Mouse (Mus musculus) adrenal gland, postnatal 25 days (tissue): ENCODE results near the gene Efna2. TPM values are rescaled to one million over a fixed set of nuclear protein-coding genes. Genes with fewer than 3 reads are reported as not detected.
A peak's percentile ranks its signal among the peaks of the same experiment; 100 is the strongest.

ENCODE experiments used
- DNase-seq: peaks from one replicate; pipeline ENCODE4 v3.0.0; 2021; ENCODE audit warnings: mixed read lengths
- long read RNA-seq: library from polyadenylated mRNA; stranded (forward); transcript quantifications from one replicate; pipeline ENCODE4 v2.0.0, GENCODE M21; 2021
- total RNA-seq: library from RNA; stranded (reverse); gene quantifications from 2 replicates; pipeline ENCODE4 v1.2.3, GENCODE M21; 2021

The Efna2 gene
- total RNA-seq, result 2.7 and 5.2 TPM in 2 replicates
- long read RNA-seq, transcript Efna2-201 (4 exons, 2,131 nt), result major isoform, 5 of 6 reads
- long read RNA-seq, partial matches to known transcripts, result 1 of 6 reads
- long read RNA-seq, other reads (novel, unspliced or antisense), result 0 of 6 reads

DNA sequence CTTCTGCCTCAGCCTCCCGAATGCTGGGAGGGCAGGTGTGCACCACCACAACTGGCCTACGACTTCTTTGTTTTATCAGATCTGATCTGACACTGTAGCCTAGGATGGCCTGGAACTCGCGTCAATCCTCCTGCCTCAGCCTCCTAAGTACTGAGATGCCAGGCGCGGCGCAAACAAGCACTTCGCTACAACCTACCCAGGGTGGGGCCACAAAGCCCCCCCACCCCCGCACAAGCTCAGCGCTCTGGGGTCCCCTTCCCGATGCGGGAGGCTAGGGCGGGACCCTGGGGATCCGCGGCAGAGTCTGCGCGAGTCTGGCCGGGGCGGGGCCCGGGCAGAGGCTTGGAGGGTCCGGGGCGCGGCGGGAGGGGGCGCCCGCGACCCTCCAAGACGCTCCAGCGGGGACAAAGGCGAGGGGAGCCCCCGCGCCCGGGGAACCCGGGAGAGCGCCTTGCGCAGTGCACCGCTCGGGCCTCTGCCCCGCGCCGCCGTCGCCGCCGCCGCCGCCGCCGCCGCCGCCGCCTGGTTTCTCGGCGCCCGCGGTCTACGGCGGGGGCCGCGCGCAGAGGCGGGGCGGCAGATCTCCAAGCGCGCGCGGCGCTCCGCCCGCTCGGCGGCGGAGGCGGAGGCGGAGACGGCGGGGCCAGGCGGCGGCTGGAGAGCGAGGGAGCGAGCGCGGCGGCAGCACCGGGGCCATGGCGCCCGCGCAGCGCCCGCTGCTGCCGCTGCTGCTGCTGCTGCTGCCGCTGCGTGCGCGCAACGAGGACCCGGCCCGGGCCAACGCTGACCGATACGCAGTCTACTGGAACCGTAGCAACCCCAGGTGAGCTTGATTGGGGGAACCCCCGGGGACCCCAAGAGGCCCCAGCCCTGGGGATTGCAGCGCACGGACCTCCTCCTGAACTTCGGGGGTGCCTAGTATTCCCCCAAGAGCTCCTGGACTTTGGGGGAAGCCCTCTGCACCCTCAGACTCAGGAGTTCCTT is at the start of gene Efna2:
Gene Efna2 (plus strand): TSS at position 415 of the 984 bp plus-strand sequence.
- peak; percentile 72 for DNase-seq

DNA sequence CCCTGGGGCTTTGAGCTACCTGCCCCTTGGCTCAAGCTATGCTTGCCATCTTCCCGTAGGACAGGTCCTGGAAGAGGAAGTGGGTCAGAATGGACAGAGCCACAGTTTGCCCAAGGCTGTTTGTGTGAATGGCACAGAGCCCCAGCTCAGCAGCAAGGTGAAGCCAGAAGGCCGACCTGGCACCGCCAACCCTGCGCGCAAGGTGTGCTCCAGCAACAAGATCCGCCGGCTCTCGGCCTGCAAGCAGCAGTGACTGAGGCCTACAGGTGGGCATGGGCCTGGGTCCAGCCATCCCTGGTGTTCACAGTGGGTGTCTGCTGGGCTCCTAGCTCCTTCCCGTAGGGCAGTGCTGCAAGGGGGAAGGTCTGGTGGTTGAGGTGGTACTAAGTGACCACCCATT is 49.4 kb upstream of the Efna2 start:
- DNase-seq, result no peak

DNA sequence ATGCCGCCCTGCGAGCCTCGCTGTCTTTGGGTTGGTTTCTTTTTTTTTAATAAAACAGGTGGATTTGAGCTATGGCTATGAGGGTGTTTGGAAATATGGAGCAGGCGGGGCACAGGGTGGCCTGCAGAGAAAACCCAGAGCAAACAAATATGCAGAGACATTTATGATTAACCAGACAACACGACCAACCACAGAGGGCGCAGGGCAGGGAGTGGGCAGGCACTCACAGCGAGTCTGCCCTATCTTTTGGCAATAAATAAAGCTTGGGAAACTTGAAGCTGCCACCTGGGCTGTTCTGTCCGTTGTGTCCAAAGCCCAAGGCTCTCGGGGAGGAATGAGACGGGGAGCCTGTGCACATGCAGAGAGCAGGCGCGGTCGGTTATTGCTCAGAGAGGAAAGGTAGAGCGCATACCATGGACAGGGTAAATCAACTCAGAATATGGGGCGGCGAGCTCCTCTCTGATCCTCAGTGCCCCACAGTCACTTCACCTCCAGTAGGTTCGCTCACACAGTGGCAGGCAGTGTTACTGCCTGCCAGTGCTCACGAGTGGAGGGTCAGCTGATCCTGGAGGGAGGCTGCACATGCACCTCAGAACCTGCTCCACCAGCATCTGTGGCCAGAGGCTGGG is 48.8 kb upstream of the Efna2 start:
- no peak for DNase-seq

DNA sequence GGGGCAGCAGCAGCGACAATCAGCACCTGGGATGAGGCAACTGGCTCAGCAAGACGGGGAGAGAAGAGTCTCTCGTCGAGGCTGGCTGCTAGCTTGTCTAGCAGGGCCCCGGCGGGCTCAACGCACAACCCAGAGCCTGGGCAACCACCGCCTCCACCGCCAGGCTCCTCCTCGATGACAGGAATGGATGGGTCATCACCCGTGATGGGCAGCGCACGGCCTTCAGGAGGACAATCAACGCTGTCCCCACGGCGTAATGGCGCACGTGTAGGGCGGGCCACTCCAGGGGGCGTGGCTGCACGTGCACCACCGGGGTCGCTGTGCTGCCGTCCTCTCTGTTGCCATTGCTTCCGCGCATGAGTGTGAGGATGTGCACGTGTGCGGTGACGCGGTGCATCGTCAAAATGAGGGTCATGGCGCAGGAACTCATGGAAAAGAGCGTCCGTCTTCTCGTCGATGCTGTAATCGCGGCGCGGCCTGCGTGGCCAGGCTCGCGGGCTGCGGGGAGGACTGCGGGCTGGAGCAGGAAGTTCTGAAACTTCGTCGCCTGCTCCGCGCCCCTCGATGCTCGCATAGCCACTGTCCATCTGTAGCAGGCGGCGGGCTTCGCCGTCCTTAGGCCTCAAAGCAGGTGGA is 47.8 kb upstream of the Efna2 start:
- peak; percentile 71 for DNase-seq

DNA sequence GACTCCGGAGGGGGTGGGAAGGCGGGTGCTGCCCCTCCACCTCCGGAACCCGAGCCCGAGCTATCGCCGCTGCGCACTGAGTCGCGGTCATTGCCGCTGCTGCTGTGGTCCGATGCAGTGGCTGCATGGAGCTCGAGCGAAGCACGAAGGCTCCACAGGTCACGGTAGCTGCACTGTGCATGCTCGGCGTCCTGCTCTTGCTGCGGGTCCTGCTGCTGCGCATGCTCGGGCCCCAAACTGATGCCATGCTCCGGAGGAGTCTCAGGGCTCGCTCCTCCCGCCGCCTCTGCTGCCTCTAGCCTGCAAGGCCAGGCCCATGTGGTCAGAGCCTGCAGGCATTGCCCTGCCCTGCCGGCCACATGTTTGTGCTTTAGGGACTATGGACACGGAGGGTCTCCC is 47.3 kb upstream of the Efna2 start:
- DNase-seq, result no peak

DNA sequence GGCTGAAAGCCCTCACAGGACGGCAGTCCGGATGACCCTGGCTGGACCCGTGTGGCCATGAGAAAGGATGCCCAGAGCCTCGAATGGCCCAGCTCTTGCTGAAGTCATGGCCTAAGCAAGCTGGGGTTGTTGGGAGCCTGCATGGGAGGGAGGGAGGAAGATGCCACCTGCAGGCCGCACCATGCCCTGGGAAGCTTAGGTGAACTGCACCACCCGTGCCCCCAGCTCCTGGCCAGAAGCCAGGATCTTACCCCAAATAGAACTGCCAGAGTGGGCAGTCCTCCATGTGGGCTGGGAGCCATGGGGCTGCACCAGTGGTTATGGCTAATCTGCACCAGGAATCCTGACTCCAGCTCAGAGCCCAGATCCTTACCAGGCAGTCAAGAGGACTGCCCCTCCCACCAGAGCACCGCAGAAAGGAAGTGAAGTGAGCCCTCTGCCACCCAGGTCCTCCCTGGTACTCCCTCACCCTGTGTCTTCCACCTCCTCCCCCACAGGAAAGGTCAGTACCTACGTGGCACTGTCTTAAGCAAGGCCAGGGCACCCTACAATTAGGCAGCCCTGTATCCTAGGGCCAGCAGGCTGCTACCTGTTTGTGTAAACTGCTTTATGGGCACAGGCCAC is 45.9 kb upstream of the Efna2 start:
- DNase-seq, result no peak

DNA sequence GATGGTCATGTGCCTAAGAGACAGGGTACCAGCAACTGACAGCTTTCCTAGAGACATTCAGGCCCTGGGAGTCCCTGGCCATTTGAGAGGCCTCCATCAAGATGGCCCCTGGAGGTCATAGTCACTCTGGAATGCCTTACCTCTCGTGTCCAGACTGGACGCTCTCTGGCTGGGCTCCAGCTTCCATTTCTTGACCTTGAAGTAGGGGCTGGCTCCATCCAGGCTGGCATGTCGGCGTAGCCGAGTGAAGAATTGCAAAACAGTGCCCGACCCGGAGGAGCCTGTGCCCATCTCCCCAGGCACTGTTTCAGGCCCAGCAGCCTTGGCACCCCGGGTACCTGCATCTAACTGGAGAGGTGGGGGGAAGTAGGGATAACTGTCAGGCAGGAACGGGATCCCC is 44.9 kb upstream of the Efna2 start:
- no peak for DNase-seq

DNA sequence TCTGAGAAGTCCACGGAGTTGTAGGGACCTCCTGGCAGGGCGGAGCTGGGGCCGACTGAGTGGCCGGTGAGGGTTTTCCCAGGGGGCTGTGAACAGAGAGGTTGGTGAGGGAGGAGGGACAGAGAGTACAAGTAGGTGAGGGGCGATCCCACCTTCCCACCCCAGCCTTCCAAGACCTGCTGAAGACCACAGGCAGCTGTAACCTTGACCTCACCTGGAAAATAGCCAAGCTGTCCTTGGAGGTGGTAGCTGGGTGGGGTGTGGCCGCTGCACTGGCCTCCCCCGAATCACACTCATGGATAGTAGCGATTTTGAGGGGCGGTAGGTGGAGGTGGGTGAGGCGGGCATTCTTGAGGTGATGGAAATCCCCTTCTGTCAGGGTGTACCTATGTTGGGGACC is 44.1 kb upstream of the Efna2 start:
- DNase-seq, result no peak

DNA sequence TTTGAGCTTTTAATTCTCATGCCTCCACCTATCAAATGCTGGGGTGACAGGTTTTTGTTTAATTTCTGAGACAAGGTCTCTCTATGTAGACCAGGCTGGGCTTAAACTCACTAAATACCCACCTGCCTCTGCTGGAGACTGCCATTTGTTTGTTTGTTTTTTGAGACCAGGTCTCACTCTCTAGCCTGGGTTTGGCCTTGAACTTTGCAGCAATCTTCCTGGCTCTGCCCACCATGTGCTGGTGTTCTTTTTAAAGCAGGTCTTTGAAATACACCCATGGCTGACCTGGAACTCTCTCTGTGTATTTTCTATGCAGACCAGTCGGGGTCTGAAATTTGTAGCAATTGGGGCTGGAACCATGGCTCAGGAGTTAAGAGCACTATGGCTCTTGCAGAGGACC is 43.6 kb upstream of the Efna2 start:
- DNase-seq, result no peak

DNA sequence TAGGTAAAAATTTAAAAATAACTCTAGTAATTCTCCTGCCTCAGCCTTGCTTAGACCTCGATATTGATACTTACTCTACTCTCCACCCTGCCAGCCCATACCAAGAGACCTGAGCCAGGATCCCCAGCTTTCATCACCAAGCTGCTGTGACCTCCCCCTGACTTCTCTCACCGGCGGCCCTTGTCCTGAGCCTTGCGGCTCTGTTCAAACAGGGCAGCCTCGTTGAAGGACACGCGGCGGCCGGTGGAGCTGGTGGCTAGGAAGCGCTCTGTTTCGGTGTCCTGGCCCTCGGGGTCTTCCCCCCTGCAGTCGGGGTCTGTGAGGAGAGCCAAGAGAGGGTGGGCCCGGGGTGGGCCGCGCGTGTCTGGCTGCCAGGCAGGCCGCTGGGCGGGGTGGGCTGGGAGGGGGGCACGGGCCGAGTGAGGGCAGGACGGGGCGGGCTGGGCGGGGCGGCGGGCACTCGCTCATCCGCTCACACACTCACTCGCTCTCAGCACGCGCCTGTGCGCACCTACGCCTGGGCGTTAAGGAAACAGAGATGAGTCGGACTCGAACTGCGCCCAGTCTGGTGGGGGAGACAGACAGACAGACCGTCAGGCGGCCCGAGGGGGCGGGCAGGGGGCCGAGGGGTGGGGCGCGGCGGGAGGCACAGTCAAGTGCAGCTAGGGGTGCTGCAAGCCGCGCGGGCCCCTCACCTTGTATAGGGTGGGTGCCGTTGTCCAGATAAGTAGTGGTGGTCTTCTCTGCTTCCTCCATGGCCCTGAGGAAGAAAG is 42.9 kb upstream of the Efna2 start:
- DNase-seq, result no peak

DNA sequence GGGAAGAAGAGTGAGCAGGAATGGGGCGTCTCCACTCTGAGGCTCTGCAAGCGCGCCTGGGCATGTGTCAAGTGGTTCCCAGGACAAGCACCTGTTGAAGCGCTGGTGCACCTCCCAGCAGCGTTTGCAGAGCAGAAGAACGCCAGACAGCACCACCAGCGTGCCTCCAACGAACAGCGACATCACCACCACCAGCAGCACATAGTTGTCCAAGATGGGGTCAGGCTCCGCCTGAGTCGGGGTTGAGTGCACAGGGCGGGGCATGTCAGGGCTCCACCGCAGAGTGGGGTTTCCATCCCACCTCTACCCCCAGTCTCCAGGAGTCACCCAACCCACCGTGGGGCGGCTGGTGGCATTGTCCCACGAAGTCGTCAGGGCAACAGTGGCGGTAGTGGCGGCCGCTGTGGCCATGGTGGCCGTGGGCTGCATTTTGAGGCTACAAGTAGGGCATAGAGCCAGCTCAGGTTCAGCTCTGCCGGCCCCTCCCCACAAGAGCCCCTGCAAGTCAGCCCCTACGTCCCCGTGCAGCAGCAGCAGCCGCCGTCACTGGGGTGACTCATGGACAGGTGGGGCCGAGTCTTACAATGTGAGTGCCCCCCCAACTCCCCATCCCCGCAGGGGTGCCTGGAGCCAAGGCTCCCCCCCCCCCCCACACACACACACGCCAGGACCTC is 42.2 kb upstream of the Efna2 start:
- no peak for DNase-seq

DNA sequence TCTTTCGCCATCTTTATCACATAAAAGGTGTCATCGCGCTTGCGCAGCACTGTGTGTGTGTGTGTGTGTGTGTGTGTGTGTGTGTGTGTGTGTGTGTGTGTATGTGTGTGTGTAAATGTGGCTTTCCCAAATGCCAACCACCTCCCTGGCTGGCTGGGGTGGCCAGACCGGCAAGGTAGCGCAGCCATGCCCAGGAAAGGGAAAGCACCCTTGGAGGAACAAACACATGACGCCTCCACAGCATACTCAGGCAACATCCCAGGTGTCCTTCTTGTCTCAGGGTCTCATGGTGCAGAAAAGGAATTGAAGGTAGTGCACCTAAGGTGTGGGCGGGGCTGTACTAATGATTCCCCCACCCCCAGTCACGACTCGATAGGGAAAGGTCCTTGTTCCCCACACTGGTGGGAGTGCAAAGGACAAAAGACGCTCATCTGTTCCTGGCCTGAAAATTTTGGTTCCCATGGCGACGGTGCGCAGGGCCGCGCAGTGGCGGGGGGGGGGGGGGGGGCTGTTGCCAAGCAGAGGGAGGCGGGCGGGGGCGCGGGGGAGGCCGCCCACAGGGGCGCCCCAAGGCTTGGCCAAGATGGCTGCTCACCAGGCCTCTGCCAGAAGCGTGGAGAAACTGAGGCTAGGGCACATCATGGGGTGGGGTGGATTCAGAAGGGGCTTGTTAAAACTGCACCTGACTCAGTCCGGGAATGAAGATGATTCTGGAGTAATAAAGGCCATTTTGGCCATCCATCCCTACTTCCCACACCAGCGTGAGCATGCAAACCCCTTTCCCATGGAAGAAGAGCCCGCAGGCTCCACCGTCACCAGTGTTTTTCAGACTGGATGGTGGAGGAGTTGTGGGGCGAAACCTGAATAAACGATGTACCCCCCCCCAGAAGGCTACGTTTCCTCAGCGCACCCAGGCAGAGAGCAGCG is 41.4 kb upstream of the Efna2 start:
- DNase-seq, result no peak

DNA sequence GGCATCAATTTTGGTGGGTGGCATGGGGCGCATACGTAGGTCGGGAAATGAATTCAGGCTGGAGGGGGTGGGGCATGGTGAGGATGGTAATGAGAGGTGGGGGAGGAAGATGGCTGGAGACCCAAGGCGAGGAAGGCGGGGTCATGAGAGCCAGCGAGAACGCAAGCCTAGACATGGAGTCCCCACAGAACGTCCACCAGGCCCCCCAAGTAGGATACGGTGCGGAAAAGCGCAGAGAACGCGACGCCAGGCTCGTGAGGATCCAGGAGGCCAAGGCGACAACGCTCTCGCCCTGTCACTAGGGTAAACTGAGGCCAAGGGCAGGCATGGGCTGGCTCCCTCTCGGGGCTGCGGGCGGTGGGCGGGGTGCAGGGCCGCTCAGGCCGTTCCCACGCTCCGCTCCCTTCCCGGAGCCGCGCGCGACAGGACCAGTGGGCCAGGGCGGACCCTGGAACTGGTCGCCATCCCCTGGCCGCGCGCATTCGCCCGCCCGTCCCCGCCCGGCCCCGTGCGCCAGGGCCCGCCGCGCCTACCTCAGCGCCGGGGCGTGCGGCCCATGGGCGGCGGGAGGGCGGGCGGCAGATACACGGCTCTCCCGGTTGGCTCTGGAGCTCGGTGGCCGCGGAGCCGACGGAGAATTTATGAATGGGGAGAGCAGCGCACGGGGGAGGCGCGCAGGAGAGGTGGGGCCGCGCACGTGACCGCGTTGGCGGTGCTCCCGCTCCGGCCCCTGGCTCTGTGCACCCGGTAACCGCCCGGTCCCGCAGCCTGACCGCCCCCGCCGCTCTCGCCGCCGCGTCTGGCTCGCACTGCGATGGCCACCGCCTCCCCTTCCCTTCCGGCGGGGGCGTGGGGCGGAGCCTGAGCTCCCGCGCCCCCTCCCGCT is 40.5 kb upstream of the Efna2 start, which contains the start of gene Atp5d:
Gene Atp5d (plus strand): TSS at position 80 of the 886 bp plus-strand sequence.
- peak; percentile 76 for DNase-seq

DNA sequence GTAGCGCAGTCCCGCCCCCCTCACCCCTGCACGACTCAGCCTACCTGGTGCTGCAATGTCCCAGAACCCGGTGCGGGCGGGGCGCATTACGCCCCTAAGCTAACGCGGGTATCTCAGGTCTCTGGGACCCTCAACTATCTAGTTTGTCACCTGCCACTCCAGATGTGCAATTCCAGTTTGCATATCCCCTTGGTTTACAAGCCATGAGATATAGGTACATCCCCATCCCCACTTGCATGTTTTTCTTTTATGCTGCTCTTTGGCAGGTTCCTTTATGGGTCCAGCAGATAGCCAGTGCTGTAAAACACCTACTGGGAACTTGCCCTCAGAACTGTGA is 39.9 kb upstream of the Efna2 start:
- DNase-seq, result no peak

DNA sequence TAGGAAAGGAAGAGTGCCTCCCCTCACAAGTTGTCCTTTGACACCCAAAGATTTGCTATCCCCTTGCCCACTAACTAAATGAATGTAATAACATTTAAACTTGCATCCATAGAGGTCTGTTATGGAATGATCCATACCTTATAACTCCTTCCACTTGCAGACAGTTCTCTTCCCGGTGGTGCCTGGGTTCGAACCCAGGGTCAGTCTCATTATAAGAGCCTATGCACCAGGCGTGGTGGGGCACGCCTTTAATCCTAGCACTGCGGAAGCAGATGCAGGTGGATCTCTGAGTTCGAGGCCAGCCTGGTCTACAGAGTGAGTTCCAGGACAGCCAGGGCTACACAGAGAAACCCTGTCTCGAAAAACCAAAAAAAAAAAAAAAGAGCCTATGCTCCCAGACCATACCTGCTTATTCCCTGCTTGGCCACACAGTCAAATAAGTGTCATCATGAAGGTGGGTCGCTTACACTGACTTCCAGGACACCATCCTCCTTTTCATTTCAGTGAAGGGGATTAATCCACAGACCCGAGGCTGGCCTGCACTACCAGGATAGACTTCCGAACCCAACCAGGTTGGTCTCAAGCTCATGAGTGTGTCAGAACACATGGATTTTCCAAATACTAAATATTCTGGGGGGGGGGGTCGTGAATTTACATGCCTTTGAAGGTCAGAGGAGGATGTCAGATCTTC is 39.2 kb upstream of the Efna2 start:
- DNase-seq, result no peak

DNA sequence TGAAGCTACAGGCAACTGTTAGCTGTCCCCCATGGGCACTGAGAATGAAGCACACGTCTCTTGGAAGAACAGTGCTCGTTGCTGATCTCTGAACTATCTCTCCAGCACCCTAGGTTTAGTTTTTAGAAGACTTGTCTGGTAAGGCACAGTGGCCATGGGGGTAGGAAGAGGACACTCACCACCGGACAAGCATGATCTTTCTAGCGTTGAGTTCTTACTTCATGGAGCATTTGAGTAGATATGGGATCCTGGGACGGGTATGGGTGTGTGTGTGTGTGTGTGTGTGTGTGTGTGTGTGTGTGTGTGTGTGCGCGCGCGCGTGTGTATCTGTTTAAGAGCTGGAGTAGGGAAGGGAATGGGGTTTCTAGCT is 38.6 kb upstream of the Efna2 start, which contains the start of gene Cbarp:
Gene Cbarp (minus strand): TSS at position 170 of the 370 bp plus-strand sequence.
- DNase-seq, result no peak

DNA sequence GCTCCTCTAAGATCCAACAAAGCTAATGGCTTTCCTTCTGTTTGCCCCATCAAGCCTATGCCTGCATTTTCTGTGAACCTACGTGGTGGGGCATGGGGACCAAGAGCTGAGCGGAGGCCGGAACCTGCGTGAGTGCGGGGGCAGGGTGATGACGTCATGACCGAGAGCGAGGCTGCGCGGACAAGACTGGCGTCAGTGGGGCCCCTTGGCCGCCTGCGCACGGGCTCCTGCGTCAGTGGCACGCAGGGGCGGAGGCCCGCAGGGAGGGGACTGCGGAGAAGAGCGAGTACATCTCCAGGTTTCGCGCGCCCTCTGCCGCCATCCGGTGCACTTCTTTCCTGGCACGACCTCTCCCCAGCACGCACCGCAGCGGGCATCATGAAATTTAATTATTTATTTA is 38.0 kb upstream of the Efna2 start:
- peak; percentile 95 for DNase-seq
